Mouse (Mus musculus) liver, adult 2 months (tissue): ENCODE measurements around the gene Rbbp4. TPM values are rescaled to one million over a fixed set of nuclear protein-coding genes. Genes with fewer than 3 reads are reported as not detected.

Source experiments
- DNase-seq: peaks from one replicate; pipeline ENCODE4 v3.0.0-alpha.2; 2011; ENCODE audit warnings: low read depth, low spot score; ENCODE audit errors: extremely low read depth
- H3K27ac ChIP-seq: fragments of 200-500 bp; replicated peaks from 2 replicates; pipeline ENCODE4 v1.5.1; 2012; ENCODE audit warnings: low read depth, mild to moderate bottlenecking, control low read depth, inconsistent platforms, low read length; ENCODE audit not compliant: insufficient read depth
- H3K27me3 ChIP-seq: fragments of 200-500 bp; 2 replicates; pipeline ENCODE4 v1.6.1; 2012; ENCODE audit warnings: mild to moderate bottlenecking, moderate library complexity, low read length, inconsistent platforms; ENCODE audit not compliant: control insufficient read depth, insufficient read depth
- H3K36me3 ChIP-seq: fragments of 200-500 bp; 2 replicates; pipeline ENCODE4 v1.6.1; 2012; ENCODE audit warnings: low read length, inconsistent platforms; ENCODE audit not compliant: control insufficient read depth, insufficient read depth
- H3K4me1 ChIP-seq: fragments of 200-500 bp; 2 replicates; pipeline ENCODE4 v1.6.1; 2011; ENCODE audit warnings: low read length; ENCODE audit not compliant: control insufficient read depth, insufficient read depth
- H3K4me3 ChIP-seq: fragments of 200-500 bp; 2 replicates; pipeline ENCODE4 v1.5.1; 2011; ENCODE audit warnings: low read depth, mild to moderate bottlenecking, control low read depth, low read length, moderate library complexity; ENCODE audit not compliant: insufficient read depth
- H3K79me2 ChIP-seq: fragments of 200-500 bp; 2 replicates; pipeline ENCODE4 v1.6.1; 2012; ENCODE audit warnings: inconsistent platforms, mild to moderate bottlenecking, low read length, moderate library complexity; ENCODE audit not compliant: control insufficient read depth, insufficient read depth
- H3K9ac ChIP-seq: fragments of 200-500 bp; 2 replicates; pipeline ENCODE4 v1.6.1; 2012; ENCODE audit warnings: low read depth, mild to moderate bottlenecking, control low read depth, inconsistent platforms, low read length
- CTCF ChIP-seq: fragments of 200-500 bp; IDR thresholded peaks from 2 replicates; pipeline ENCODE4 v1.5.1; 2011; ENCODE audit warnings: low read depth, low read length, control low read depth
- POLR2A ChIP-seq: fragments of 200-500 bp; IDR thresholded peaks from 2 replicates; pipeline ENCODE4 v1.6.1; 2011; ENCODE audit warnings: low read length, control low read depth; ENCODE audit not compliant: insufficient read depth; ENCODE audit errors: extremely low read depth
- WGBS: fragments of 180-500 bp; shearing (Covaris S2); methylation state at CpG from one replicate; pipeline ENCODE4 v1.1.7; 2018; 5-methylcytosine and 5-hydroxymethylcytosine counted together
- polyA plus RNA-seq: library from polyadenylated mRNA; depleted of rRNA; stranded (reverse); fragments of >200 nt; gene quantifications from 2 replicates; pipeline ENCODE4 v1.2.3, GENCODE M21; 2012
- total RNA-seq: library from RNA; depleted of rRNA; stranded (reverse); fragments of >200 nt; gene quantifications from 2 replicates; pipeline ENCODE4 v1.2.3, GENCODE M21; 2014

Rbbp4 gene
- total and polyA plus RNA-seq, 2 experiments, result 17.2 to 40.3 TPM

- no peak for TF ChIP-seq POLR2A
- no peak for TF ChIP-seq CTCF
- H3K36me3 ChIP-seq, result no peaks in the 10 kb centered on the region
- H3K27me3 ChIP-seq, result no peaks in the 10 kb centered on the region
- H3K4me1 ChIP-seq, result no peaks in the 10 kb centered on the region
- no peak overlapping the region for H3K9ac ChIP-seq
- H3K79me2 ChIP-seq, result no peaks in the 10 kb centered on the region
- no peak overlapping the region for H3K4me3 ChIP-seq
- H3K27ac ChIP-seq, result no peak overlapping the region
- no peak for DNase-seq
- WGBS, result 63% methylated on average over 16 of the region's 16 CpGs
Observed at GRCm38 (mm10) chr4:129293702-129294101, 41.5 kb downstream of the Rbbp4 start.

- DNase-seq, result no peak
- Histone ChIP-seq H3K36me3 (no peaks in the 10 kb centered on the region), H3K4me3 (no peak overlapping the region), H3K79me2 (no peaks in the 10 kb centered on the region), H3K9ac (no peak overlapping the region), H3K4me1 (no peaks in the 10 kb centered on the region), H3K27ac (no peak overlapping the region), H3K27me3 (no peaks in the 10 kb centered on the region)
- TF ChIP-seq CTCF (no peak), POLR2A (no peak)
- WGBS, result 90% methylated on average over 7 of the region's 7 CpGs
Observed at GRCm38 (mm10) chr4:129292831-129293230, 42.3 kb downstream of the Rbbp4 start.

- Histone ChIP-seq H3K79me2 (no peaks in the 10 kb centered on the region), H3K4me3 (no peak overlapping the region), H3K9ac (no peak overlapping the region), H3K27ac (no peak overlapping the region), H3K36me3 (no peaks in the 10 kb centered on the region), H3K4me1 (no peaks in the 10 kb centered on the region), H3K27me3 (no peaks in the 10 kb centered on the region)
- WGBS, result 94% methylated on average over 8 of the region's 8 CpGs
- TF ChIP-seq POLR2A, result no peak
- no peak for TF ChIP-seq CTCF
- DNase-seq, result no peak
Observed at GRCm38 (mm10) chr4:129289671-129290070, 45.5 kb downstream of the Rbbp4 start.

GRCm38 (mm10) chr4:129288067-129288466, 47.1 kb downstream of the Rbbp4 start:
- no peak for DNase-seq
- Histone ChIP-seq H3K9ac (no peak overlapping the region), H3K27ac (no peak overlapping the region), H3K36me3 (no peaks in the 10 kb centered on the region), H3K79me2 (no peaks in the 10 kb centered on the region), H3K27me3 (no peaks in the 10 kb centered on the region), H3K4me3 (no peak overlapping the region), H3K4me1 (no peaks in the 10 kb centered on the region)
- TF ChIP-seq CTCF (no peak), POLR2A (no peak)
- 58% methylated on average over 3 of the region's 3 CpGs for WGBS

- Histone ChIP-seq H3K27ac (no peak within 1 kb of the TSS), H3K4me1 (no peaks in the 10 kb centered on the region), H3K79me2 (no peaks in the 10 kb centered on the region), H3K27me3 (no peaks in the 10 kb centered on the region), H3K4me3 (peak within 1 kb of the TSS; percentile 41; the same call in 1 of the 2 replicates), H3K36me3 (no peaks in the 10 kb centered on the region), H3K9ac (peak within 1 kb of the TSS; percentile 45)
- 2% methylated on average over 50 of the region's 53 CpGs for WGBS
- TF ChIP-seq POLR2A (no peak), CTCF (no peak)
- no peak for DNase-seq
Observed at GRCm38 (mm10) chr4:129287472-129287981, 47.6 kb downstream of the Rbbp4 start, which contains the start of gene Sync. Sync (plus strand) TSS chr4:129287617.

- no peaks in the 10 kb centered on the region for H3K79me2 ChIP-seq
- H3K27me3 ChIP-seq, result no peaks in the 10 kb centered on the region
- H3K36me3 ChIP-seq, result no peaks in the 10 kb centered on the region
- H3K4me3 ChIP-seq, result peak overlapping the region; percentile 41; the same call in 1 of the 2 replicates
- H3K4me1 ChIP-seq, result no peaks in the 10 kb centered on the region
- TF ChIP-seq POLR2A (no peak), CTCF (no peak)
- DNase-seq, result no peak
- 12% methylated on average over 27 of the region's 28 CpGs for WGBS
- H3K27ac ChIP-seq, result no peak overlapping the region
- H3K9ac ChIP-seq, result no peak overlapping the region
Observed at GRCm38 (mm10) chr4:129286683-129287471, 48.3 kb downstream of the Rbbp4 start.
